Mouse (Mus musculus): ENCODE results near the gene Gm12184. TPM values are rescaled to one million over a fixed set of nuclear protein-coding genes. Genes with fewer than 3 reads are reported as not detected.
"Not testable (repeated sequence)": the region's sequence is repeated elsewhere in the genome, so short reads cannot be mapped to it uniquely, and the experiment has no call there.

Gene Gm12184
- total RNA-seq, 4 experiments from 2014 or later: 1.6 to 5.4 (median 3.7) TPM

DNA sequence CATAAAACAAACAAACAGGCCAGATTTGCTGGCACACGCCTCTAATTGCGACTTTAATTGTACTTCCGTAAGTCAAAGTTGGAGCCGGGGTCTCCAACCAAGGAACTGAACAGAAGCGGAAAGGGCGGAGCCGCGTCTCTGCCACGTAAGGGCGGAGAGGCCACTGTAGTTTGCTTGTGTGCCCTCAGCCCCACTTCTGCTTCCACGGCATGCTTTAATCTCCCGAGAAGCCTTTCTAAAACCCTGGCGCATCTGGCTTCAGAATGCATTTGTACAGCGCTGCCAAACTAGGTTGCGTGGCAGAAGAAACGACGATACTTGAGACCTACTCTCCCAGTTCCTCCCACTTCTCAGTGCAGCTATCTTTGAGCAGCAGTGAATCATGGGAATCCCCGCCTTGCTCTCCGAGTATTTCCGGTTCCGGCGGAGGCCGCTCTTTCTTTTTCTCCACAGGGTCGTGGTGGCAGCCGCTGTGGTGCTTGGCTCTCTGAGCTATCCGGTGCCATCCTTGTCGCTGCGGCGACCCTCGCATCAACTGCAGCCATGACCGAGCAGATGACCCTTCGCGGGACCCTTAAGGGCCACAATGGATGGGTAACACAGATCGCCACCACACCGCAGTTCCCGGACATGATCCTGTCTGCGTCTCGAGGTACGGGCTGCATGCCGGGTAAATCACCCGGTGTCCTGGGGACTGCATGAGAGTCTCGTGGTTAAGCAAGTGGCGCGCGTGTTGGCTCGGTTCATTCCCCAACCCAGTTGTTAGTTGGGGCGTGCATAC, 26.3 kb downstream of the Gm12184 start, which contains the start of gene Rack1:
Gene Rack1, plus strand, starts transcription at position 412 of the 781 bp plus-strand sequence.
- DNase-seq (ENCODE audit: low spot score): peak; percentile 93

DNA sequence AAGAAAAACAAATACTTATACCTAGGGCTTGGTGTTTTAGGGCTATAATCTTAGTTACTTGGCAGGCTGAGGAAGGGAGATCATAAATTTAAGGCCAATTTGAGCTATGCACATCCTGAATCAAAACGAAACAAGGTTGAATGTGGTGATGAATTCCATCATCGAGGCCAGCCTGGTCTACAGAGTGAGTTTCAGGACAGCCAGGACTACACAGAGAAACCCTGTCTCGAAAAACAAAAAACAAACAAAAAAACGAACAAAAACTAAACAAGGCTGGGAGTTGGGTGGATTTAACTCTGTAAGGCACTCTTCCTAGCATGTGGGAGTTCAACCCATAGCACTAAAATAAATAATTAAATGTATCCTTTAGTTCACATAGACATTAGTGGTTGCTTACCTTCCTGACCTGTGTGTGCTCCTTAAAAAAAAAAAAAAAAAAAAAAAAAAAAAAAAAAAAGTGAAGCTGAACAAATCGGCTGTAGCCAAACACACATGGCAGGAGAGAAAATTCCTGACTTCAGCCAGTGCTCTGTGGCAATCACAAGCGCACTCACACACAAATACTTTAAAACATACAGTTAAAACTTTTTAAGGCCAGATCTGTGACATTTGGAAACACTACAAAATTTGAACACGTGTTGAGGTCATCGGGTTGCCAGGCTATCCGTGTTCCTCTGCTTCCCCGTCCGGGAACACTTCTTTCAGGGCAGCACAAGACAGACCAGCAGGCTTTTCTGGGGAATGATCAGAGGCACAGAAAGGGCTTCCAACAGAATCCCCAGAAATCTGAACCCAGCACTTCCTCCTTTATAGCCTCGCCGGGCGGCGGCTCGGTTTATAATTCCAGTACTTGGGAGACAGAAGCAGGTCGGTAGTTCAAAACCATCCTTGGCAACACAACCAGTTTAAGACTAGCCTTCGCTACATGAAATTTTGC, 27.2 kb downstream of the Gm12184 start:
- no peak for DNase-seq (ENCODE audit: low spot score)

DNA sequence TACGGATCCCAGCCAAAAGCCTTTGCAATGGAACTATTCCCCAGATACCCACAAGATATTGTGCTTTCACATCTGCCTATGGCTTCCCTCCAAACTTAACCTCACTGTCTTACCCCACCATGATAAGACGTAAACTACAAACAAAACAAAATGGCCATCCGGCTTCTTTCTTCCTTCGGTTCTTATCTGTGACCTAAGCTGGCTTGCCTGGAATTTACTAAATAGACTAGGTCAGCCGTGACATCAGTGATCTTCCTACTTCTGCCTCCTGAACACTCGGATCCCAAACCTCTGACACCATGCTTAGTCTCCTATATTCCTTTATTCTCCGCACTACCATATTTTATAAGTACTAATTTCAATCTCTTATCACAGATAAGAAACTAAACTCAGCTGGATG, 28.1 kb downstream of the Gm12184 start:
- no peak for DNase-seq (ENCODE audit: low spot score)

DNA sequence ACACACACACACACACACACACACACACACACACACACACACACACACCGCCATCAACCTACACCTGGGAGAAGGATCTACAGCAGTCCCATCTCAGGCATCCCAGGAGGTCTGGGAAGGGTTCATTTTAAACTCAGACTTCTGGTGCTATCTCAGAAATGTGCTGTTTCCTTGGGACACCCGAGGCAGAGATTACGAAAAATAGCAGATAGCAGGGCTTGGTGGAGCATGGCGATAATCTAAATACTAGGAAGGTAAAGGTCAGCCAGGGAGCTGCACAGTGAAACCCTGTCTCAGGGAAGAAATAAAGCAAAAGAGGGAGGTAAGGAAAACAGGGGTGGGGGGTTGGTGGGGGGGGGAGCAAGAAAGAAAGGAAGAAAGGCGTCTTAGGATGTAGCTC, 29.2 kb downstream of the Gm12184 start:
- no peak for DNase-seq (ENCODE audit: low spot score)

DNA sequence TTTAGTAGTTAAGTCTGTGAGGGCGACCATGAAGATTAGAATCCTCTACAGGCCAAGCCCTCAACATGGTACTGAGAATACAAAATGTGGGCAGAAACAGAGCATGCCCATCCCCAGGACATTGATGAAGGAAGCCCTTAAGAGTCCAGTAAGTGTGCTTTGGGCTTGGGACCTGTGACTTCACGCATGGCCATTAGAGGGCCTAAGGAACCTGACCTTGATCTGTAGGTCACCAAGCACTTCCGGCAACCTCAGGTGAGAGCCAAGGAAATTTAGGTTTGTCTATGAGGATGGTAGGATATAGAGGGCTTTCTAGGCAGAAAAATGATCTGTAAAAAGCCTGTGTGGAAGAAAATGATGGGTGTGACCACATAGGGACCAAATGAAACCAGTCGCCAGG, 30.2 kb downstream of the Gm12184 start:
- no peak for DNase-seq (ENCODE audit: low spot score)

DNA sequence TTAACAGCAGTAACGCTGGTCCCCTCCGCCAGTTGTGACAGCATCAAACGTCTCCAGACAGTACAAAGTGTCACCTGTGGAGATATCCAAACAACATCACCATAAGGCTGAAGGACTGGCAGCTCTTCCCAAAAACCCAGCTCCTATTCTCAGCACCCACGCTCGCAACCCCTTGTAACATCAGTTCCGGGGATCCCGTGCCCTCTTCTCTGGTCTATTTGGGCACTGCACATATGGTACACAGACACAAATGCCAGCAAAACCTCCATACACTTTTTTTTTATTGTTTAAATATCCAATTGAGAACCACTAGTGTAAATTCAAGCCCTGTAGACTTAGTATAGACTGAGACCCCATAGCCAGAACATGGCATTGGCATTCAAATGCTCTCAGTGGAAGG, 31.2 kb downstream of the Gm12184 start:
- no peak for DNase-seq (ENCODE audit: low spot score)

DNA sequence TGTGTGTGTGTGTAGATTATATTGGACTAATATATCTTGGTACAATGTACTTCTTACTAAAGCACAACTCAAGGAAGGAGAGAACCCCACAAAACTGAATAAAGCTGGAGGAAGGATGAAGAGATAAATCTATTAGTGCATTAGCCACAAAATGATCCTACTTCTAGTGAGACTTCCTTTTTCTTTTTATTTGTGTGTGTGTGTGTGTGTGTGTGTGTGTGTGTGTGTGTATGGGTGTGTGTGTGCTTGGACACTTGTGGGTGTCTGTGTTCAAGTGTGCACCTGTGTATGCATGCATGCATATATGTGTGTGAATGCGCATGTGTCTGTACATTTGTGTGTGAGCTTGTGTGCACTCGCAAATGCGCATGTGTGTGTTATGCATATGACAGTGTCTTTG, 33.3 kb downstream of the Gm12184 start:
- no peak for DNase-seq (ENCODE audit: low spot score)

DNA sequence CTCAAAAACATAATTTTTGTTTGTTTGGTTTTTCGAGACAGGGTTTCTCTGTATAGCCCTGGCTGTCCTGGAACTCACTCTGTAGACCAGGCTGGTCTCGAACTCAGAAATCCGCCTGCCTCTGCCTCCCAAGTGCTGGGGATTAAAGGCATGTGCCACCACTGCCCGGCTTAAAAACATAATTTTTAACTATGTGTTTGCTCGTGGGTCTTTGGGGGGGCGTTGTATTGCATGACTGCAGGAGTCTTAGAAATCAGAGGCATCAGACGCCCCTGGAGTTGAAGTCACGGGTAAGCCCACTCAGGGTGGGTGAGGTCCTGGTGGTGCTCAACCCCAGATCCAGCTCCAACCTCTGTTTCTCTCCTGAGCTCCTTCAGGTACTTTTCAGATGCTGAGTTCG, 34.6 kb downstream of the Gm12184 start:
- DNase-seq (ENCODE audit: low spot score): not testable (repeated sequence)

DNA sequence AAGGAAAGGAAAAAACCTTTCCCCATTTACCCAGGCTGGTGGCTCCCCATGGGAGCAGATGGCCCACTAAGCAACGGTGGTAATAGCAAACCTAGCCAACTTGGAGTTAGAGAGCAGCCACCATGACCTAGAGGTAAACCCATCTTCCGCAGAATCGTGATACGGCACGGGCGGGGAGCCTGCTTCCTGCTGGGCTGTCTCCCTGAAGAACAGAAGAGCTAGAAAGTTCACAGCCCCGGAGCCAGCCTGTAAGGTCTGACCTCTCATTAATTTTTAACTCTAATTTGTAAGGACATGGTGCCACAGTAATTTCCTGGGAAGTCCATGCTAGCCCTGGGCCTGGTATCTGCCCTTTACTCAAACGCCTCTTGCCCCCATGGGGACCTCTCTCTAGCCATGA, 35.5 kb downstream of the Gm12184 start:
- DNase-seq (ENCODE audit: low spot score): no peak

DNA sequence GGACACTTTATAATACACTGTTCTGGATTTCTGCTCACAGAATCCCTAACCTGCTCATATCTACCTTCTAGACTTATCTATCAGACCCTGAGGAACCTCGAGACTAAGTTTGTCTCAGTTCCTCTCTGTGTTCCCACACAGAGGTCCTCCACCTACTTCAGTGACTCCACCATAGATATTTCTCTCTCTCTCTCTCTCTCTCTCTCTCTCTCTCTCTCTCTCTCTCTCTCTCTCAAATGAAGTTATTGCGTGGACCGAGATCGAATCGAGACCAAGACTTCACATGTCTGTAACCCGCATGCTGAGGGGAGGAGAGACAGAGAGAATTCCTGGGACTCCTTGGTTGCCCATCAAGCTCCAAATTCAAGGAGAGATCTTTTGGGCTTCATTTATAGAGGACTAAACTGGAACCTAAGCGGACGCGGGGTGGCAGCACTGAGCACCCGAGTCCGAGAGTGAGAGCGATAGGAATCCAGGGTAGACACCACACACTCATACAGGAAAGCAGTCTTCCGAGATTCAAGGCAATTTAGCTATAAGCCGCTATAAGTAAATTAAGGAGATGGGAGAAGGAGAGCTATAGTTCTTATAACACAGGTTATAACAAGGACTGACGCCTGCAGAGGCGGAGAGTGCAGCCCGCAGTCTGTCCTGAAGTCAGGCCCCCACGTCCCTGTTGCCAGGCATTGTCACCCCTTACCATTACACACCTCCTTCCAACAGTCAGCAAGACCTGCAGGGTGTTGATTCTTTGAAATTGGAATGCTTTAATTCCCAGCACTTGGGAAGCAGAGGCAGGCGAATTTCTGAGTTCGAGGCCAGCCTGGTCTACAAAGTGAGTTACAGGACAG, 36.3 kb downstream of the Gm12184 start:
- peak; percentile 88 for DNase-seq (ENCODE audit: low spot score)

DNA sequence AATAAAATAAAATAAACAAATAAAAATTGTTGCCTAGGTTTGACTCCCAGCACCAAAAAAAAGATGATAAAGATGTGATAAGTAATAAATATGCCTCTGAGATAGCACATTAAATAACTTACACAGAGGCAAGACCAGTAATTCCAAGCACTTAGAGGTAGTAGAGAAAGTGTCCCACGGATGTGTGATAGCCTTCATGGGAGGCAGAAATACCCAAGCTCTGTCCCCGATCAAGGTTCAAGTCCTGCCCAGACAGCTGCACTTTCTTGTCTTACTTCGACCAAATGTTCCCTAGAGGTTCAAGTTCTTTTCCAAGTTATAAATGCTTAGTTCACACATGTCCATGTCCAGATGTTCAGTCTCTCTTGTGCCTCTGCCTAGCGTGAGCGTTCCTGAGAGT, 37.2 kb downstream of the Gm12184 start:
- no peak for DNase-seq (ENCODE audit: low spot score)

DNA sequence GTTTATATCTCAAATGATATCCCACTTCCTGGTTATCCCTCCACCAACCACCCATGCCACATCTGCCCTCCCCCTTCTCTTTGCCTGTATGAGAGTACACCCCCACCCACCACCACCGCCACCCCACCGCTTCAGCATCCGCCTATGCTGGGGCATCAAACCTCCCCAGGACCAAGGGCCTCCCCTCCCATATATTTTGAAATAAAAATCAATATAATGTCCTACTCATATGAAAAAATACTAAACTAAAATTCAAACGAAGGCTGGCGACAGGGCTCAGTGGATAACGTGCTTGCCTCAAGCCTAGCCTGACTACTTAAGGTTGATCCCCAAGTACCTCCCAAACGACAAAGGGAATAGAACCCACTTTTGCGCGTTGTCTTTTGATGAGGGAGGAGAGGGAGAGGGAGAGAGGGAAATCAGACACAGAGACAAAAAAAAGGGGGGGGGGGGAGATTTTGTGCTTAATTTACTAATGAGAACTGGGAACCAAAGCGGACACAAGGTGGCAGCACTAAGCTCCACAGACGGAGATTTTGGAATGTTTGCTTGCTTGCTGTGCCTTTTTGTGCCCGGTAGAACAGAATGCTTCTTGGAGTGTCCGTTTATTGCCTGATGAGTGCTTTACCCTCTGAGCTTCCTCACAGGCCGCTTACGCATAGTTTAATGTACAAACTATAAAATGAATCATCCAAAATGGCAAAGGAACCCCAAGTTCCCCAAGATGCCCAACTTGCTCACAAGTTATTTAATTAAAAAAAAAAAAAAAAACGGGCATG, 38.0 kb downstream of the Gm12184 start:
- peak; percentile 77 for DNase-seq (ENCODE audit: low spot score)

DNA sequence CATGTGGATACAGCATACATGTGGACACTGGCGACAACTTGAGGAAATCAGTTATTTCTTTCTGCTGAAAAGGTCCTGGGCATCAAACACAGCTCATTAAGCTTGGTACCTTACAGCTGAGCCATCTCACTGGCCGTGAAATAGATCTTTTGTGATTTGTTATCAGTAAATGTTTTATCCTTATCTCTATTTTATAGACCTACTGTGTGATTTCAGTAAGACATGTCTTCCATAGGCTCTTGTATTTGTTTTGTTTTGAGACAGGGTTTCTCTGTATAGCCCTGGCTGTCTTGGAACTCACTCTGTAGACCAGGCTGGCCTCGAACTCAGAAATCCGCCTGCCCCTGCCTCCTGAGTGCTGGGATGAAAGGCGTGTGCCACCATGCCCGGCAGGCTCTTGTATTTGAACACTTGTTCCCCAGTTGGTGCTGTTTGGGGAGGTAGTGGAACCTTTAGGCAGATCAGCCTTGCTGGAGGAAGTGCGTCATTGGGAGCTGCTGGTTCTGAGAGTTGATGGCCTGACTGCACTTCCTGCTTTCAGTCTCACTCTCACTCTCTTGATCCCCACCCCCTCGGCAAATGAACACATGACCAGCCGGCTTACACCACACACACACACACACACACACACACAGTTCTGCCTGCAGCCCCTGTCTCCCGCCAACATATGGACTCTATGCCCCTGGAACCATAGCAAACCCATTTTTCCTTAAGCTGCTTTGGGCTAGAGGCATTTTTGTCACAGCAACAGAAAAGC, 38.8 kb downstream of the Gm12184 start:
- peak; percentile 36 for DNase-seq (ENCODE audit: low spot score)

DNA sequence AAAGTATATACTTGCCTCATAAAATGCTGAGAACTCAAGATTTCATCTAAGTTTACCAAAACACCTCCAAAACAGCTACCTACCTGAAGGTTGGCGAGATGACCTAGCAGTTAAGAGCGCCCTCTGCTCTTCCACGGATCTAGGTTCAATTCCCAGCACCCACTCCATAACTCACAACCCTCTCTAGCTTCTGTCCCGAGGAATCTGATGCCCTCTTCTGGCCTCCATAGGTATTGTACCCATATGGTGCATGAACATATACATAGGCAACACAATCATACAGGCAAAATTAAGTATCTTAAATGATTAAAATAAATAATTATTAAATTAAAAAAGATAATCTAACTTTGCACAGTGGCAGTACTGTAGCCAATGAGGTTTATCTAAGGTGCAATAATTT, 44.2 kb downstream of the Gm12184 start:
- DNase-seq (ENCODE audit: low spot score): no peak

DNA sequence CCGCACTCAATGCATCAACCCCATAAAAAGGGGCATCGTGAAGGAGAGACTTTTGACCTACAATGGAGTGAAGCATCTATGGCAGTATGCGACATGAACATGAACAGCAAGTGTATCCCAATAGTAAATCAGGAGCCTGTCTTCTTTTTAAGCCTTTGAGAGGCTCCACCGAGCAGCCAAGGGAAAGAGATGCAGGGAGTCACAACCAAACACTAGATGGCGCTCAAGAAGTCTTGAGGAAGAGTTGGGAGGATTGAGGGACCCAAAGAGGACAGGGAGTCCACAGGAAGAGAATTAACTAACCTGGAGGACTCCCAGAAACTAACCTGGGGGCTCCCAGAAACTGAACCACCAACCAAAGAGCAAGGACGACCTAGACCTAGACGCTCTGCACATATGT, 47.0 kb downstream of the Gm12184 start:
- DNase-seq (ENCODE audit: low spot score): no peak

DNA sequence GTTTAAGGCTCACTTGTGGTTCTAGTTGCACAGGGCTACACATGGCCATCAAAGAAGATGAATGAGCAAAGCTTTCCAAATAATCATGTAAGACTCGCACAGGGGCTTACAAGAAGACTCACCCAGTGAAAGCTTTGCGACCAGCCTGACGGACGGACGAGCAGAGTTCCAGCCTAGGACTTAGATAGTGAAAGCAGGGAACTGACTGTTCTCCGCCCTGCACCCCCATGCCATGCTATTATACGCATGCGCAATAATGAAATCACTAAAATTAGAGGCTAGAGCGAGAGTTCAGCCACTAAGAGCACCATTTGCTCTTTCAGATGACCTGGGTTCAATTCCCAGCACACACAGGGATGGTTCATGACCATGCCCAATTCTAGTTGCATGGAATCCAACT, 49.2 kb downstream of the Gm12184 start:
- DNase-seq (ENCODE audit: low spot score): no peak

DNA sequence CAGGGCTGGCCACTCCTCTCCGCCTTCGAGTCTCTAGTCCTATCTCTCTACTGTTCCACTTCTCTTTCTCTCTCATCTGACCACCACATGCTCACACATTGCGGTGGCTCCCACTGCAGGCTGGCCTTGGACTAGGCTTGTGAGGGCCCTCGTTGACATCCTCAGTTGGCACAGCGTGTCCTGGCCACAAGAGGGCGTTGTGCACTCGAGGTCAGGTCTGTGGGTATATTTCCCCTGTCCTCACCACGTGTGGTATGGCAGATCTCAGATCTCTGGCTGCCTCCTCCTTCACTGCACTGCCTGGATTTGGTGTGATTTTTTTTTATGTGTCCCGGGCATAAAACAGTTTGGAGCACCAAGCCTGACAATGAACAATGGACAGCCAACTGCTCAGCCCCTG, 49.8 kb downstream of the Gm12184 start:
- DNase-seq (ENCODE audit: low spot score): no peak

DNA sequence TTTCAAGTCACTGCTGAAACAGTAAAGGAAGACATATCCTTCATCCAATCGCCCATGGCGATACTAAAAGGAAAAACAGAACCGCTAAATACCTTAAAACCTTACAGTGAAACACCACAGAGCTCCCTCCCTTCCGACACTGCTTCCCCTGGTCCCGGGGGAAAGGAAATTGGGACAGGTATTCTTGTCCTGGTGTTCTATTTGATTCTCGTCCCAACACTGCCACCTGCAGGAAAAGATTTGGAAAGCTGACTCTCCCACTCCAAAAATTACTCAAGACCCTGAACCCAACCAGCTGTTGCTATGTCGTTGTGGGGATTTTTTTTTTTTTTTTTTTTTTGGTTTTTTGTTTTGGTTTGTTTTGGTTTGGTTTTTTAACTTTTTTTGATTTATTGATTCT, 51.0 kb downstream of the Gm12184 start:
- peak; percentile 73 for DNase-seq (ENCODE audit: low spot score)

Measured in heart, adult 8-10 months (tissue).